Mouse (Mus musculus): ENCODE data around the gene Zgrf1. TPM values are rescaled to one million over a fixed set of nuclear protein-coding genes. Genes with fewer than 3 reads are reported as not detected.
A peak's percentile ranks its signal among the peaks of the same experiment; 100 is the strongest.

The Zgrf1 gene
- total and polyA plus RNA-seq, 3 experiments, result 2.4 to 106 (median 36.5) TPM

GRCm38 (mm10) chr3:127631582-127631981 is 78.3 kb downstream of the Zgrf1 start:
- no peak overlapping the region for H3K4me3 ChIP-seq (ENCODE audit: low read depth, low read length)
- H3K9me3 ChIP-seq (replicated peaks), result peaks cover 14% of the 10 kb centered on the region
- ATAC-seq (ENCODE audit: extremely low read depth, insufficient number of reproducible peaks, low FRiP score, poor library complexity, severe bottlenecking), result no peak
- TF ChIP-seq TAL1 (conservative IDR thresholded peaks at IDR 0.05; ENCODE audit: low read depth, low read length) (no peak), POLR2AphosphoS5 (IDR thresholded peaks at IDR 0.05; ENCODE audit: insufficient replicate concordance, low read depth, low read length) (no peak), CTCF (IDR thresholded peaks at IDR 0.05; ENCODE audit: low read depth, low read length) (no peak), GATA2 (IDR thresholded peaks at IDR 0.05; ENCODE audit: borderline replicate concordance, low read depth, low read length) (no peak), GATA1 (IDR thresholded peaks at IDR 0.05; ENCODE audit: borderline replicate concordance, low read length) (no peak)
- H3K27me3 ChIP-seq (ENCODE audit: insufficient read depth, low read length), result peaks cover 81% of the 10 kb centered on the region
- no peaks in the 10 kb centered on the region for H3K36me3 ChIP-seq (replicated peaks)
- H3K4me1 ChIP-seq (ENCODE audit: insufficient read depth, low read depth, low read length), result peaks cover 52% of the 10 kb centered on the region
- no peak for DNase-seq (ENCODE audit: low spot score)

- no peak for DNase-seq (ENCODE audit: low spot score)
Observed at GRCm38 (mm10) chr3:127632531-127632930, 79.2 kb downstream of the Zgrf1 start.

GRCm38 (mm10) chr3:127633080-127634032 is 80.1 kb downstream of the Zgrf1 start, which contains the start of gene Neurog2:
Gene Neurog2, plus strand, starts transcription at chr3:127633135.
- Histone ChIP-seq H3K9me3 (replicated peaks) (peaks cover 14% of the 10 kb centered on the region), H3K36me3 (replicated peaks) (no peaks in the 10 kb centered on the region), H3K4me3 (ENCODE audit: low read depth, low read length) (peak within 1 kb of the TSS; percentile 61; the same call in 1 of the 2 replicates), H3K4me1 (ENCODE audit: insufficient read depth, low read depth, low read length) (peaks cover 39% of the 10 kb centered on the region), H3K27me3 (ENCODE audit: insufficient read depth, low read length) (peaks cover 74% of the 10 kb centered on the region)
- no peak for TF ChIP-seq POLR2AphosphoS5 (IDR thresholded peaks at IDR 0.05; ENCODE audit: insufficient replicate concordance, low read depth, low read length)
- no peak for TF ChIP-seq TAL1 (conservative IDR thresholded peaks at IDR 0.05; ENCODE audit: low read depth, low read length)
- TF ChIP-seq GATA2 (IDR thresholded peaks at IDR 0.05; ENCODE audit: borderline replicate concordance, low read depth, low read length), result no peak
- no peak for TF ChIP-seq CTCF (IDR thresholded peaks at IDR 0.05; ENCODE audit: low read depth, low read length)
- no peak for TF ChIP-seq GATA1 (IDR thresholded peaks at IDR 0.05; ENCODE audit: borderline replicate concordance, low read length)
- ATAC-seq (ENCODE audit: extremely low read depth, insufficient number of reproducible peaks, low FRiP score, poor library complexity, severe bottlenecking) (no peak), DNase-seq (ENCODE audit: low spot score) (no peak)

More at GRCm38 (mm10) chr3:127632531-127632930, 79.2 kb downstream of the Zgrf1 start:
- no peak for ATAC-seq (ENCODE audit: extremely low read depth, insufficient number of reproducible peaks, low FRiP score, poor library complexity, severe bottlenecking)
- Histone ChIP-seq H3K4me3 (ENCODE audit: low read depth, low read length) (peak overlapping the region; percentile 61; the same call in 1 of the 2 replicates), H3K9me3 (replicated peaks) (peaks cover 14% of the 10 kb centered on the region), H3K27me3 (ENCODE audit: insufficient read depth, low read length) (peaks cover 76% of the 10 kb centered on the region), H3K36me3 (replicated peaks) (no peaks in the 10 kb centered on the region), H3K4me1 (ENCODE audit: insufficient read depth, low read depth, low read length) (peaks cover 46% of the 10 kb centered on the region)
- TF ChIP-seq TAL1 (conservative IDR thresholded peaks at IDR 0.05; ENCODE audit: low read depth, low read length), result no peak
- no peak for TF ChIP-seq GATA2 (IDR thresholded peaks at IDR 0.05; ENCODE audit: borderline replicate concordance, low read depth, low read length)
- TF ChIP-seq GATA1 (IDR thresholded peaks at IDR 0.05; ENCODE audit: borderline replicate concordance, low read length), result no peak
- no peak for TF ChIP-seq CTCF (IDR thresholded peaks at IDR 0.05; ENCODE audit: low read depth, low read length)
- no peak for TF ChIP-seq POLR2AphosphoS5 (IDR thresholded peaks at IDR 0.05; ENCODE audit: insufficient replicate concordance, low read depth, low read length)

GRCm38 (mm10) chr3:127634101-127634983 is 81.1 kb downstream of the Zgrf1 start:
- no peak for ATAC-seq (ENCODE audit: extremely low read depth, insufficient number of reproducible peaks, low FRiP score, poor library complexity, severe bottlenecking)
- no peak for DNase-seq (ENCODE audit: low spot score)
- peaks cover 32% of the 10 kb centered on the region for H3K4me1 ChIP-seq (ENCODE audit: insufficient read depth, low read depth, low read length)
- peaks cover 75% of the 10 kb centered on the region for H3K27me3 ChIP-seq (ENCODE audit: insufficient read depth, low read length)
- peaks cover 14% of the 10 kb centered on the region for H3K9me3 ChIP-seq (replicated peaks)
- H3K36me3 ChIP-seq (replicated peaks), result no peaks in the 10 kb centered on the region
- TF ChIP-seq CTCF (IDR thresholded peaks at IDR 0.05; ENCODE audit: low read depth, low read length) (peak; percentile 73), POLR2AphosphoS5 (IDR thresholded peaks at IDR 0.05; ENCODE audit: insufficient replicate concordance, low read depth, low read length) (no peak), TAL1 (conservative IDR thresholded peaks at IDR 0.05; ENCODE audit: low read depth, low read length) (no peak), GATA1 (IDR thresholded peaks at IDR 0.05; ENCODE audit: borderline replicate concordance, low read length) (no peak), GATA2 (IDR thresholded peaks at IDR 0.05; ENCODE audit: borderline replicate concordance, low read depth, low read length) (no peak)
- H3K4me3 ChIP-seq (ENCODE audit: low read depth, low read length), result peak overlapping the region; percentile 50; the same call in 1 of the 2 replicates

- DNase-seq (ENCODE audit: low spot score), result no peak
- no peak overlapping the region for H3K4me3 ChIP-seq (ENCODE audit: low read depth, low read length)
- peaks cover 77% of the 10 kb centered on the region for H3K27me3 ChIP-seq (ENCODE audit: insufficient read depth, low read length)
- H3K36me3 ChIP-seq (replicated peaks), result no peaks in the 10 kb centered on the region
- TF ChIP-seq CTCF (IDR thresholded peaks at IDR 0.05; ENCODE audit: low read depth, low read length), result no peak
- no peak for TF ChIP-seq POLR2AphosphoS5 (IDR thresholded peaks at IDR 0.05; ENCODE audit: insufficient replicate concordance, low read depth, low read length)
- TF ChIP-seq TAL1 (conservative IDR thresholded peaks at IDR 0.05; ENCODE audit: low read depth, low read length), result no peak
- TF ChIP-seq GATA1 (IDR thresholded peaks at IDR 0.05; ENCODE audit: borderline replicate concordance, low read length), result no peak
- TF ChIP-seq GATA2 (IDR thresholded peaks at IDR 0.05; ENCODE audit: borderline replicate concordance, low read depth, low read length), result no peak
- H3K4me1 ChIP-seq (ENCODE audit: insufficient read depth, low read depth, low read length), result peaks cover 32% of the 10 kb centered on the region
- H3K9me3 ChIP-seq (replicated peaks), result peaks cover 14% of the 10 kb centered on the region
- ATAC-seq (ENCODE audit: extremely low read depth, insufficient number of reproducible peaks, low FRiP score, poor library complexity, severe bottlenecking), result no peak
Observed at GRCm38 (mm10) chr3:127634984-127635349, 81.7 kb downstream of the Zgrf1 start.

Measured in G1E (cell line).